In the genomic region with DNA sequence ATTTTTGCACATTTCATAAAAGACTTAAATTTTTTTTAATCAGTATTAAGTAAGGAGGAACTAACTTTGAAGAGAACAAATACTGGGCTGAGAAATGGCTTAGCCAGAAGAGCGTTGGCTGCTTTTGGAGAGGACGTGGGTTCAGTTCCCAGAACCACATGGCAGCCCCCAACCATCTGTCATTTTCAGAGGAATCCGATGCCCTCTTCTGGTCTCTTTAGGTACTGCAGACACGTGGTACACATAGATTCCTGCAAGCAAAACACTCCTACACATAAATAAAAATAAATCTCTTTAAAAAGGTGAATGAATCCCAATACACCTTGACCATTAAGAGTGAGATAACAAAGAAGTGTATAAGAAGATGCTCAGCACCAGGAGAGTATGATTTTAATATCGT, we compare ENCODE assay signal across 30 mouse cellular contexts. TPM values are rescaled to one million over a fixed set of nuclear protein-coding genes. Genes with fewer than 3 reads are reported as not detected.
DNase-seq lines count a peak whose midpoint lies in the region; ATAC-seq and TF ChIP-seq lines count a peak whose summit lies in the region.
"Had no signal": no experiment of that assay in that cellular context is flagged by ENCODE, and none has a peak within 500 bp of the region (broad histone marks: within the 10 kb centered on the region; RNA-seq: fewer than 3 reads in every experiment).

No protein-coding gene starts in this region.

- H3K4me1 ChIP-seq in hindbrain, embryonic 11.5 days (replicated peaks; ENCODE audit: control insufficient read depth, insufficient read depth, low read length), result no peaks in the 10 kb centered on the region
- no peaks in the 10 kb centered on the region for H3K4me1 ChIP-seq in hindbrain, embryonic 14.5 days (replicated peaks; ENCODE audit: control insufficient read depth, insufficient read depth, low read length)
- H3K4me1 ChIP-seq in lung, embryonic 14.5 days (ENCODE audit: insufficient read depth), result no peaks in the 10 kb centered on the region
- H3K4me1 ChIP-seq in MEL (ENCODE audit: control insufficient read depth in 1 of 2, insufficient read depth in 2 of 2, low read length in 2 of 2), result no peaks in the 10 kb centered on the region
- H3K4me1 ChIP-seq: forebrain, embryonic 12.5 days; midbrain, embryonic 13.5 days; stomach, embryonic 15.5 days had no signal

- 91% methylated on average over 5 of the region's 5 CpGs for WGBS in hindbrain, embryonic 11.5 days
- WGBS in hindbrain, embryonic 14.5 days, result 96% methylated on average over 5 of the region's 5 CpGs
- WGBS in lung, embryonic 14.5 days, result 94% methylated on average over 5 of the region's 5 CpGs

- peaks cover 5% of the 10 kb centered on the region; the same call in 1 of the 2 replicates for H3K36me3 ChIP-seq in hindbrain, embryonic 11.5 days (ENCODE audit: control insufficient read depth, insufficient read depth, low read length)
- peaks cover 33% of the 10 kb centered on the region for H3K36me3 ChIP-seq in hindbrain, embryonic 14.5 days (replicated peaks; ENCODE audit: control insufficient read depth, insufficient read depth)
- H3K36me3 ChIP-seq in lung, embryonic 14.5 days (ENCODE audit: insufficient read depth), result no peaks in the 10 kb centered on the region
- no peaks in the 10 kb centered on the region for H3K36me3 ChIP-seq in MEL (ENCODE audit: control insufficient read depth in 1 of 2, insufficient read depth in 2 of 2, low read length in 2 of 2)
- H3K36me3 ChIP-seq: stomach, embryonic 15.5 days had no signal

- no peak overlapping the region for H3K27ac ChIP-seq in hindbrain, embryonic 11.5 days (ENCODE audit: low read depth, low read length)
- no peak overlapping the region for H3K27ac ChIP-seq in hindbrain, embryonic 14.5 days
- no peak overlapping the region for H3K27ac ChIP-seq in lung, embryonic 14.5 days (ENCODE audit: low read depth)
- no peak overlapping the region for H3K27ac ChIP-seq in MEL (ENCODE audit: control insufficient read depth, low read depth, low read length)
- H3K27ac ChIP-seq: forebrain, embryonic 12.5 days; heart, adult 2 months; macrophage; midbrain, embryonic 13.5 days; stomach, embryonic 15.5 days had no signal

- H3K9ac ChIP-seq in hindbrain, embryonic 11.5 days (ENCODE audit: low read depth, low read length), result no peak overlapping the region
- no peak overlapping the region for H3K9ac ChIP-seq in hindbrain, embryonic 14.5 days
- no peak overlapping the region for H3K9ac ChIP-seq in lung, embryonic 14.5 days
- H3K9ac ChIP-seq in MEL (ENCODE audit: control insufficient read depth, low read depth, low read length, poor library complexity, severe bottlenecking), result no peak overlapping the region
- H3K9ac ChIP-seq: forebrain, embryonic 12.5 days; midbrain, embryonic 13.5 days; stomach, embryonic 15.5 days had no signal

- ATAC-seq in hindbrain, embryonic 11.5 days (ENCODE audit: low FRiP score), result no peak
- ATAC-seq in hindbrain, embryonic 14.5 days (ENCODE audit: low FRiP score), result no peak
- no peak for ATAC-seq in lung, embryonic 14.5 days (ENCODE audit: insufficient read depth)
- ATAC-seq: inflammation-experienced regulatory T-cells, adult 6 months; midbrain, embryonic 13.5 days had no signal

- peak; percentile 31; the same call in 1 of the 2 replicates for TF ChIP-seq CTCF in lung, embryonic 14.5 days (IDR thresholded peaks at IDR 0.05; ENCODE audit: low read depth)
- peak; percentile 10 to 38 (median 35); a peak in 4 of 6 replicates for TF ChIP-seq CTCF in MEL (IDR thresholded peaks at IDR 0.05 in 2 of 3, conservative IDR thresholded peaks at IDR 0.05 in 1 of 3; ENCODE audit: control insufficient read depth in 1 of 3, insufficient read depth in 1 of 3, low read depth in 2 of 3, low read length in 3 of 3, poor library complexity in 1 of 3, severe bottlenecking in 1 of 3)

- TF ChIP-seq POLR2A in MEL (IDR thresholded peaks at IDR 0.05; ENCODE audit: control insufficient read depth in 1 of 2, insufficient read depth in 1 of 2, low read depth in 1 of 2, low read length in 2 of 2, poor library complexity in 1 of 2), result no peak

- H3K4me3 ChIP-seq in hindbrain, embryonic 11.5 days (ENCODE audit: low read depth, low read length), result no peak overlapping the region
- H3K4me3 ChIP-seq in hindbrain, embryonic 14.5 days (replicated peaks; ENCODE audit: low read length), result no peak overlapping the region
- H3K4me3 ChIP-seq in lung, embryonic 14.5 days (ENCODE audit: low read depth, low read length), result no peak overlapping the region
- no peak overlapping the region for H3K4me3 ChIP-seq in MEL (ENCODE audit: control insufficient read depth in 1 of 2, insufficient read depth in 1 of 2, low read depth in 2 of 2, low read length in 2 of 2)
- H3K4me3 ChIP-seq: forebrain, embryonic 12.5 days; heart, adult 2 months; midbrain, embryonic 13.5 days; myocyte; stomach, embryonic 15.5 days had no signal

- no peak for TF ChIP-seq EP300 in MEL (IDR thresholded peaks at IDR 0.05; ENCODE audit: low read depth in 1 of 2, low read length in 2 of 2)

- H3K27me3 ChIP-seq in hindbrain, embryonic 11.5 days (ENCODE audit: control insufficient read depth, insufficient read depth, low read length), result no peaks in the 10 kb centered on the region
- H3K27me3 ChIP-seq in hindbrain, embryonic 14.5 days (ENCODE audit: control insufficient read depth, insufficient read depth, low read length), result no peaks in the 10 kb centered on the region
- H3K27me3 ChIP-seq in lung, embryonic 14.5 days (ENCODE audit: insufficient read depth, low read length), result no peaks in the 10 kb centered on the region
- no peaks in the 10 kb centered on the region for H3K27me3 ChIP-seq in MEL (ENCODE audit: control insufficient read depth in 1 of 2, insufficient read depth in 2 of 2, low read length in 2 of 2)
- H3K27me3 ChIP-seq: forebrain, embryonic 12.5 days; midbrain, embryonic 13.5 days; stomach, embryonic 15.5 days had no signal

- no peaks in the 10 kb centered on the region for H3K9me3 ChIP-seq in hindbrain, embryonic 11.5 days (ENCODE audit: control insufficient read depth, low read length)
- H3K9me3 ChIP-seq in hindbrain, embryonic 14.5 days (ENCODE audit: control insufficient read depth, low read length), result no peaks in the 10 kb centered on the region
- 0 out of 2 replicates have a peak, but pooled peaks cover 4% of the 10 kb centered on the region for H3K9me3 ChIP-seq in lung, embryonic 14.5 days (ENCODE audit: low read depth, low read length)
- H3K9me3 ChIP-seq in MEL (replicated peaks; ENCODE audit: insufficient read depth, low read length), result no peaks in the 10 kb centered on the region
- H3K9me3 ChIP-seq: forebrain, embryonic 12.5 days; midbrain, embryonic 13.5 days; stomach, embryonic 15.5 days had no signal

- DNase-seq in hindbrain, embryonic 11.5 days (ENCODE audit: low spot score), result peak; percentile 14
- DNase-seq in hindbrain, embryonic 14.5 days (ENCODE audit: low spot score), result no peak
- DNase-seq in lung, embryonic 14.5 days, result no peak
- DNase-seq in lung, adult 18-20 months, result no peak
- peak; percentile 13 for DNase-seq in 3T3-L1 (ENCODE audit: low read depth, low spot score)
- DNase-seq in MEL (ENCODE audit: low read depth, low spot score), result peak; percentile 24
- DNase-seq in B cell, adult 2 months, result no peak
- DNase-seq in layer of hippocampus, postnatal 25 days (ENCODE audit: extremely low spot score in 1 of 2, low spot score in 1 of 2), result no peak
- DNase-seq: cerebellum, adult 9-10 months; gastrocnemius, postnatal 14 days; heart, adult 2 months; heart, postnatal 36 days; kidney, adult 9 months; kidney, postnatal 4 days; left cerebral cortex, postnatal 4 days; liver; lung, adult 2 months; right cerebral cortex, postnatal 25 days had no signal

- H3K79me2 ChIP-seq in MEL (ENCODE audit: control insufficient read depth, insufficient read depth, low read length, poor library complexity), result no peaks in the 10 kb centered on the region

- no peak for TF ChIP-seq RAD21 in MEL (IDR thresholded peaks at IDR 0.05; ENCODE audit: low read depth, low read length)

- H3K4me2 ChIP-seq in hindbrain, embryonic 11.5 days (replicated peaks; ENCODE audit: low read depth, low read length), result no peak overlapping the region
- no peak overlapping the region for H3K4me2 ChIP-seq in hindbrain, embryonic 14.5 days (replicated peaks)
- no peak overlapping the region for H3K4me2 ChIP-seq in lung, embryonic 14.5 days
- H3K4me2 ChIP-seq: forebrain, embryonic 12.5 days; midbrain, embryonic 13.5 days; stomach, embryonic 15.5 days had no signal

TF ChIP-seq in MEL, 35 proteins besides CTCF, POLR2A, EP300 and RAD21:
- TF ChIP-seq SMC3 (IDR thresholded peaks at IDR 0.05; ENCODE audit: low read depth, low read length) (peak; percentile 28), USF1 (IDR thresholded peaks at IDR 0.05; ENCODE audit: low read depth, low read length) (0 out of 2 replicates have a peak, but pooled peaks have one; percentile 8), POLR2AphosphoS2 (IDR thresholded peaks at IDR 0.05; ENCODE audit: low read length) (no peak)

RNA-seq across cellular contexts. Expression of a gene that starts 41.5 kb away (rescaled TPM):
- not detected in 2 replicates for polyA plus RNA-seq in hindbrain, embryonic 11.5 days (2014; fragmentation: Nextera tagmentation; extraction: Ambion mirVana)
- not detected in 2 replicates for polyA plus RNA-seq in hindbrain, embryonic 14.5 days (2014; fragmentation: Nextera tagmentation; extraction: Ambion mirVana)
- polyA plus RNA-seq in lung, embryonic 14.5 days (2014; fragmentation: Nextera tagmentation; extraction: Ambion mirVana), result not detected in 2 replicates
- total RNA-seq in MEL (2012; rRNA removed), result not detected in 2 replicates
- polyA plus RNA-seq in MEL (2012; ENCODE audit: insufficient read depth in 1 of 2, insufficient read length in 2 of 2, low read depth in 1 of 2, low replicate concordance in 2 of 2, missing spikeins in 1 of 2), result not detected
- total RNA-seq in layer of hippocampus, postnatal 25 days (2021), result not detected
- total RNA-seq: gastrocnemius, postnatal 14 days; heart, adult 2 months; heart, postnatal 36 days; layer of hippocampus, postnatal 14 days; left cerebral cortex, postnatal 4 days had no signal
- polyA plus RNA-seq: C2C12; embryonic facial prominence, embryonic 11.5 days; forebrain, embryonic 12.5 days; heart, adult 2 months; heart, embryonic 14.5 days; inflammation-experienced regulatory T-cells, adult 6 months; lung, adult 2 months; macrophage; midbrain, embryonic 13.5 days; myocyte; neural tube, embryonic 14.5 days; stomach, embryonic 15.5 days had no signal

RNA-seq across cellular contexts. Expression of a gene that starts 50.9 kb away (rescaled TPM):
- polyA plus RNA-seq in hindbrain, embryonic 11.5 days (2014; fragmentation: Nextera tagmentation; extraction: Ambion mirVana), result not detected in 2 replicates
- not detected in 2 replicates for polyA plus RNA-seq in hindbrain, embryonic 14.5 days (2014; fragmentation: Nextera tagmentation; extraction: Ambion mirVana)
- not detected in 2 replicates for polyA plus RNA-seq in lung, embryonic 14.5 days (2014; fragmentation: Nextera tagmentation; extraction: Ambion mirVana)
- total RNA-seq in MEL (2012; rRNA removed), result not detected in 2 replicates
- polyA plus RNA-seq in MEL (2012; ENCODE audit: insufficient read depth in 1 of 2, insufficient read length in 2 of 2, low read depth in 1 of 2, low replicate concordance in 2 of 2, missing spikeins in 1 of 2), result not detected
- total RNA-seq in layer of hippocampus, postnatal 25 days (2021), result not detected
- total RNA-seq: gastrocnemius, postnatal 14 days; heart, adult 2 months; heart, postnatal 36 days; layer of hippocampus, postnatal 14 days; left cerebral cortex, postnatal 4 days had no signal
- polyA plus RNA-seq: C2C12; cortical plate, adult 2 months; embryonic facial prominence, embryonic 11.5 days; forebrain, embryonic 12.5 days; heart, adult 2 months; heart, embryonic 14.5 days; inflammation-experienced regulatory T-cells, adult 6 months; lung, adult 2 months; macrophage; midbrain, embryonic 13.5 days; myocyte; neural tube, embryonic 14.5 days; stomach, embryonic 15.5 days had no signal

RNA-seq across cellular contexts. Expression of a gene that starts 55.5 kb away (rescaled TPM):
- 7.1 TPM in 2 replicates for polyA plus RNA-seq in hindbrain, embryonic 11.5 days (2014; fragmentation: Nextera tagmentation; extraction: Ambion mirVana)
- polyA plus RNA-seq in hindbrain, embryonic 14.5 days (2014; fragmentation: Nextera tagmentation; extraction: Ambion mirVana), result 10.3 and 10.4 TPM in 2 replicates
- 0.57 and 0.84 TPM in 2 replicates for polyA plus RNA-seq in lung, embryonic 14.5 days (2014; fragmentation: Nextera tagmentation; extraction: Ambion mirVana)
- total RNA-seq in MEL (2012; rRNA removed), result not detected in 2 replicates
- polyA plus RNA-seq in MEL (2012; ENCODE audit: insufficient read depth in 1 of 2, insufficient read length in 2 of 2, low read depth in 1 of 2, low replicate concordance in 2 of 2, missing spikeins in 1 of 2), result not detected
- 100 to 1,000 TPM in 1 of 2 experiments, 10 to 100 TPM in 1; 97.5 to 111 TPM for total RNA-seq in layer of hippocampus, postnatal 25 days (2021)
- polyA plus RNA-seq: C2C12; inflammation-experienced regulatory T-cells, adult 6 months; macrophage; myocyte had no signal

Comparison
In these comparisons a context has a peak if more than half of its experiments do, and no peak if none do; other contexts are left out.
1. DNase-seq: peak in hindbrain, embryonic 11.5 days (single experiment), 3T3-L1 (single experiment) and MEL (single experiment); none in hindbrain, embryonic 14.5 days (single experiment), lung, embryonic 14.5 days (single experiment), lung, adult 18-20 months (0 of 2), B cell, adult 2 months (0 of 2) and layer of hippocampus, postnatal 25 days (0 of 2).